Mouse (Mus musculus): ENCODE results near the gene Tcp11x2.

The Tcp11x2 gene

GRCm38 (mm10) chrX:135693633-135694032 is at the start of gene Tcp11x2:
Gene Tcp11x2, minus strand, starts transcription at chrX:135693790.
- DNase-seq = no peak

- DNase-seq = no peak
Observed at GRCm38 (mm10) chrX:135743056-135743355, 49.4 kb upstream of the Tcp11x2 start.

GRCm38 (mm10) chrX:135742304-135743055 is 48.9 kb upstream of the Tcp11x2 start, which contains the start of the genes Armcx5 and Gprasp1:
Gene Armcx5, plus strand, starts transcription at chrX:135742733.
Gene Gprasp1, plus strand, starts transcription at chrX:135742733.
- DNase-seq = peak; percentile 72

GRCm38 (mm10) chrX:135738730-135739520 is 45.3 kb upstream of the Tcp11x2 start:
- DNase-seq = no peak

GRCm38 (mm10) chrX:135725161-135725560 is 31.6 kb upstream of the Tcp11x2 start, which contains the start of gene Tmsb15a:
Gene Tmsb15a, minus strand, starts transcription at chrX:135725261.
- no peak for DNase-seq

GRCm38 (mm10) chrX:135712845-135713244 is 19.3 kb upstream of the Tcp11x2 start:
- DNase-seq = no peak

GRCm38 (mm10) chrX:135704349-135704748 is 10.8 kb upstream of the Tcp11x2 start:
- DNase-seq = no peak

GRCm38 (mm10) chrX:135703111-135703510 is 9.5 kb upstream of the Tcp11x2 start:
- no peak for DNase-seq

- DNase-seq = no peak
Observed at GRCm38 (mm10) chrX:135687802-135688201, 5.8 kb downstream of the Tcp11x2 start.

GRCm38 (mm10) chrX:135681858-135682257 is 11.7 kb downstream of the Tcp11x2 start:
- DNase-seq = no peak

GRCm38 (mm10) chrX:135652173-135652772 is 41.3 kb downstream of the Tcp11x2 start:
- peak; percentile 49 for DNase-seq

- no peak for DNase-seq
Observed at GRCm38 (mm10) chrX:135627605-135628004, 66.0 kb downstream of the Tcp11x2 start, which contains the start of gene Prame. Gene Prame, minus strand, starts transcription at chrX:135627705.

All from right cerebral cortex, postnatal 4 days (tissue).